Mouse (Mus musculus): ENCODE data around the gene Snx11. TPM values are rescaled to one million over a fixed set of nuclear protein-coding genes. Genes with fewer than 3 reads are reported as not detected.

The Snx11 gene
- total and polyA plus RNA-seq, 2 experiments from 2014 or later, result 38.9 to 61.9 TPM

DNA sequence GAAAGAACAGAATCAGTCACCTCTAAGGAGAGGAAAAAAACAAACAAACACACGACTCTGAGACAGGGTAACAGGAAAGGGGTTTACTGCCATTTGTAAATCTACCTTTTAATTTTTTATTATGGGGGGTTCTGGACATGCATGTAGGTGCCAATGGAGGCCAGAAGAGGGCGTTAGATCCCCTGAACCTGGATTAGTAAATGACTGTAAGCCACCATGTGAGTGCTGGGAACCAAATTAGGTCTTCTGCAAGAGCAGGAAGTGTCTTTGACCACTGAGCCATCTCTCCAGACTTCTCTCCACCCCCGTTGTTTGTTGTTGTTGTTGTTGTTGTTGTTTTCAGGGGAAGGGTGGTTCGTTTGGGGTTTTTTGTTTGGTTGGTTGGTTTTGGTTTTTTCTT is 19.9 kb downstream of the Snx11 start:
- Histone ChIP-seq H3K4me2 (ENCODE audit: low read depth, low read length, poor library complexity, severe bottlenecking) (no peak overlapping the region), H3K9ac (replicated peaks; ENCODE audit: low read length, poor library complexity, severe bottlenecking) (no peak overlapping the region), H3K27me3 (ENCODE audit: insufficient read depth, low read length) (no peaks in the 10 kb centered on the region), H3K27ac (ENCODE audit: low read depth, low read length) (no peak overlapping the region), H3K4me3 (ENCODE audit: low read depth, low read length) (no peak overlapping the region), H3K36me3 (ENCODE audit: insufficient read depth, low read length) (no peaks in the 10 kb centered on the region), H3K4me1 (ENCODE audit: insufficient read depth, low read length) (no peaks in the 10 kb centered on the region), H3K9me3 (ENCODE audit: low read length) (no peaks in the 10 kb centered on the region)
- ATAC-seq (ENCODE audit: low FRiP score) (no peak), DNase-seq (ENCODE audit: low spot score) (no peak)
- TF ChIP-seq CTCF (IDR thresholded peaks at IDR 0.05), result peak; percentile 11; the same call in 1 of the 2 replicates
- 66% methylated on average over 4 of the region's 4 CpGs for WGBS

DNA sequence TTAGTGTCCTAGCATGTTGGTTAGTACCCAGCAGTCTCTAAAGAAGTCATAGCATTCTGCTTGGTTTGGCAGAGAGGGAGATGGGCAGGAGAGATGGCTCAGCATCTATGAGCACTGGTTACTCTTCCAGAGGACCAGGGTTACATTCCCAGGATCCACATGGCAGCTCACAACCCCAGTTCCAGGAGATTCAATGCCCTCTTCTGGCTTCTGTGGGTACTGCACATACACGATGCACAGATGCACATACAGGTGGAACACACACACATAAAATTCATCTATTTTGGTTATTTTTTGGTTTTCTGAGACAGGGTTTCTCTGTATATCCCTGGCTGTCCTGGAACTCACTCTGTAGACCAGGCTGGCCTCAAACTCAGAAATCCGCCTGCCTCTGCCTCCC is 22.1 kb downstream of the Snx11 start:
- WGBS, result 100% methylated on average over 2 of the region's 2 CpGs
- Histone ChIP-seq H3K4me2 (ENCODE audit: low read depth, low read length, poor library complexity, severe bottlenecking) (no peak overlapping the region), H3K27me3 (ENCODE audit: insufficient read depth, low read length) (no peaks in the 10 kb centered on the region), H3K9me3 (ENCODE audit: low read length) (no peaks in the 10 kb centered on the region), H3K27ac (ENCODE audit: low read depth, low read length) (no peak overlapping the region), H3K4me1 (ENCODE audit: insufficient read depth, low read length) (no peaks in the 10 kb centered on the region), H3K36me3 (ENCODE audit: insufficient read depth, low read length) (no peaks in the 10 kb centered on the region), H3K9ac (replicated peaks; ENCODE audit: low read length, poor library complexity, severe bottlenecking) (no peak overlapping the region), H3K4me3 (ENCODE audit: low read depth, low read length) (no peak overlapping the region)
- ATAC-seq (ENCODE audit: low FRiP score) (no peak), DNase-seq (ENCODE audit: low spot score) (no peak)
- no peak for TF ChIP-seq CTCF (IDR thresholded peaks at IDR 0.05)

DNA sequence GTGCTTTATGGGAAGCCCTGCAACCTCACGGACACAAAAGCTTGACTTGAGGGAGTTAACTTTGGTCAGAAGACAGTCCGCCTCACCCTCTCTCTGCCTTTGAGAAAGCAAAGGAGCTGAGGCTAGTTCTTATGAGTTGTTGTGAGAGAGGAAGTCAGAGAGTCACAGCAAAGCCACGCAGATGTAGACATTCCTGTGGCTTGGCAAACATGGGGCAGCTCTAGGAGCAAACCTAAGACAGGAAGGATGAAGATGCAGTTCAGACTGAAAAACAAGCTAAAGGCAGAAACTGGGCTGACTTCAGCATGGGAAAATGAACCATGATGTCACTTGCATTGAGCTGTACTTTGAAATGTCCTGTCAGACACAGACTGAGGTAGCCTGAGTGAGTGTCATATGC is 29.8 kb downstream of the Snx11 start:
- DNase-seq (ENCODE audit: low spot score) (no peak), ATAC-seq (ENCODE audit: low FRiP score) (no peak)
- no peak for TF ChIP-seq CTCF (IDR thresholded peaks at IDR 0.05)
- Histone ChIP-seq H3K9ac (replicated peaks; ENCODE audit: low read length, poor library complexity, severe bottlenecking) (no peak overlapping the region), H3K4me1 (ENCODE audit: insufficient read depth, low read length) (no peaks in the 10 kb centered on the region), H3K4me3 (ENCODE audit: low read depth, low read length) (no peak overlapping the region), H3K9me3 (ENCODE audit: low read length) (no peaks in the 10 kb centered on the region), H3K36me3 (ENCODE audit: insufficient read depth, low read length) (no peaks in the 10 kb centered on the region), H3K27me3 (ENCODE audit: insufficient read depth, low read length) (no peaks in the 10 kb centered on the region), H3K27ac (ENCODE audit: low read depth, low read length) (no peak overlapping the region), H3K4me2 (ENCODE audit: low read depth, low read length, poor library complexity, severe bottlenecking) (no peak overlapping the region)
- WGBS, result 50% methylated on average over 3 of the region's 3 CpGs

DNA sequence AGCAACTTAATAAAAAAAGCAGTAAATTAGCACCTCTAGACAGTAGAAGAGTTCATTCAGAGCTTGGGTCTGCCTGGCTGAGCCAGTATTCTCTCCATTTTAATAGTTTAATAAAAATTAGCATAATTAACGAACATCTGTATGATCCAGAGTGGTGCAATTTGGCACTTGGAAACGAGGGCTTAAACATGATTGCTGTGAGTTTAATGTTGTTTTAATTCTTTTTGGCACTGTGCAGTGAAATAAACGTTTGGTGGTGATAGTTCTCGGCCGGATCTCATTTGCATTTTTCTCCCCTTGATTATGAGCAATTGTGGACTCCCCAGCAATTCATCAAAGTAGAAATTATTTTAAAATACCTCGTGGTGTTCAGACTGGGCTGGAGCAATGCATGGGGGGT is 30.7 kb downstream of the Snx11 start:
- no peak for ATAC-seq (ENCODE audit: low FRiP score)
- Histone ChIP-seq H3K9ac (replicated peaks; ENCODE audit: low read length, poor library complexity, severe bottlenecking) (no peak overlapping the region), H3K4me1 (ENCODE audit: insufficient read depth, low read length) (no peaks in the 10 kb centered on the region), H3K9me3 (ENCODE audit: low read length) (no peaks in the 10 kb centered on the region), H3K36me3 (ENCODE audit: insufficient read depth, low read length) (no peaks in the 10 kb centered on the region), H3K27ac (ENCODE audit: low read depth, low read length) (no peak overlapping the region), H3K4me3 (ENCODE audit: low read depth, low read length) (no peak overlapping the region), H3K4me2 (ENCODE audit: low read depth, low read length, poor library complexity, severe bottlenecking) (no peak overlapping the region), H3K27me3 (ENCODE audit: insufficient read depth, low read length) (no peaks in the 10 kb centered on the region)
- 55% methylated on average over 6 of the region's 6 CpGs for WGBS
- TF ChIP-seq CTCF (IDR thresholded peaks at IDR 0.05), result no peak
- DNase-seq (ENCODE audit: low spot score), result no peak

DNA sequence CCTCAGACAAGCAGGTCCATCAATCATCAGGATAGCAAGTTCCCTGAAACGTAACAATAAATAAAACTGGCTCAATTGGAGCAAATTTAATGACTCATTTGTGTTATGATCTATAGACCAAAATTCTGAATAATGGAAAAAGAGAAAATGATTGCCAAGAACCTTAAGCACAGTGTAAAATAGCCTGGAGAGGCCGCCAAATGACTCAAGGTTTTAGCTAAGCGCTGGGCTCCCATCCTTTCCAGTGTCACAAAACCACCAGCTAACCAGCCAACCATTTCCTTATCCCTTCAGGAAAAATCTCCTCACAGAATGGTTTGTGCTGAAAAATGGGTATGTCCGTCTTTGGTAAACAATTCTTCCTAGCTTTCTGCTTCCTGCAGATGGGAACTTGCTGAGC is 33.5 kb downstream of the Snx11 start:
- ATAC-seq (ENCODE audit: low FRiP score), result no peak
- 88% methylated on average over 4 of the region's 4 CpGs for WGBS
- no peaks in the 10 kb centered on the region for H3K9me3 ChIP-seq (ENCODE audit: low read length)
- H3K4me2 ChIP-seq (ENCODE audit: low read depth, low read length, poor library complexity, severe bottlenecking), result no peak overlapping the region
- H3K4me3 ChIP-seq (ENCODE audit: low read depth, low read length), result no peak overlapping the region
- H3K27me3 ChIP-seq (ENCODE audit: insufficient read depth, low read length), result no peaks in the 10 kb centered on the region
- no peak overlapping the region for H3K27ac ChIP-seq (ENCODE audit: low read depth, low read length)
- no peaks in the 10 kb centered on the region for H3K4me1 ChIP-seq (ENCODE audit: insufficient read depth, low read length)
- no peaks in the 10 kb centered on the region for H3K36me3 ChIP-seq (ENCODE audit: insufficient read depth, low read length)
- TF ChIP-seq CTCF (IDR thresholded peaks at IDR 0.05), result no peak
- DNase-seq (ENCODE audit: low spot score), result no peak
- H3K9ac ChIP-seq (replicated peaks; ENCODE audit: low read length, poor library complexity, severe bottlenecking), result no peak overlapping the region

DNA sequence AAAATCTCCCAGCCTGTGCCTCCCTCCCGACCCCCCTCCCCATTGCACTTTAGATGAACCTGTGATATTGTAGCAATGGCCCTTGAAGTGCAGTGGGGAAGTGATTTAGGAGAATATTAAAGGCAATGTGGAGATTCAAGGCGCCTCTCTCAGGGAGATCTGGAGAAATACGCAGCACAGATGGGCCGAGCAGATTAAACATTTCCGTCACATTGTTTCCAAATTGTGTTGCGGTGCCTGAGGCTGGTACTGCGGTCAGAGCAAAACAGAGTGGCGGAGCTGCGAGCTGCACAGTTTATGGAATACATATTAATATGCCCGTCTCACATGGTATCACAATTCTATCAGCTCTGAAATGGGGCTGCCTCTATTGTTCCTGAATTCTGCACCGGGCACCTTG is 34.4 kb downstream of the Snx11 start:
- Histone ChIP-seq H3K4me2 (ENCODE audit: low read depth, low read length, poor library complexity, severe bottlenecking) (0 out of 2 replicates have a peak overlapping the region, but pooled peaks have one; percentile 15), H3K27me3 (ENCODE audit: insufficient read depth, low read length) (no peaks in the 10 kb centered on the region), H3K4me1 (ENCODE audit: insufficient read depth, low read length) (no peaks in the 10 kb centered on the region), H3K4me3 (ENCODE audit: low read depth, low read length) (no peak overlapping the region), H3K27ac (ENCODE audit: low read depth, low read length) (no peak overlapping the region), H3K9ac (replicated peaks; ENCODE audit: low read length, poor library complexity, severe bottlenecking) (no peak overlapping the region), H3K9me3 (ENCODE audit: low read length) (no peaks in the 10 kb centered on the region), H3K36me3 (ENCODE audit: insufficient read depth, low read length) (no peaks in the 10 kb centered on the region)
- TF ChIP-seq CTCF (IDR thresholded peaks at IDR 0.05), result no peak
- WGBS, result 28% methylated on average over 11 of the region's 11 CpGs
- DNase-seq (ENCODE audit: low spot score) (peak; percentile 58), ATAC-seq (ENCODE audit: low FRiP score) (no peak)
